Mouse (Mus musculus): ENCODE results near the gene Cfap54. TPM values are rescaled to one million over a fixed set of nuclear protein-coding genes. Genes with fewer than 3 reads are reported as not detected.

The Cfap54 gene
- total RNA-seq, 2 experiments from 2014 or later, result 17.3 to 18.9 TPM

- intact Hi-C loops (cut with DNase I), result no loop called here
Observed at GRCm38 (mm10) chr10:92837045-92837444, 244.4 kb downstream of the Cfap54 start.

GRCm38 (mm10) chr10:92821499-92821898 lies 259.9 kb downstream of the Cfap54 start:
- intact Hi-C loops (cut with DNase I), result no loop called here
- no peak for DNase-seq (ENCODE audit: low spot score in 2 of 2)

More at GRCm38 (mm10) chr10:92837045-92837444, 244.4 kb downstream of the Cfap54 start:
- DNase-seq (ENCODE audit: low spot score in 2 of 2), result no peak

GRCm38 (mm10) chr10:92818190-92818589 lies 263.2 kb downstream of the Cfap54 start:
- no peak for DNase-seq (ENCODE audit: low spot score in 2 of 2)
- intact Hi-C loops (cut with DNase I), result no loop called here

GRCm38 (mm10) chr10:92816903-92817302 lies 264.5 kb downstream of the Cfap54 start:
- DNase-seq (ENCODE audit: low spot score in 2 of 2), result no peak
- intact Hi-C loops (cut with DNase I), result no loop called here

GRCm38 (mm10) chr10:92810894-92811293 lies 270.5 kb downstream of the Cfap54 start:
- intact Hi-C loops (cut with DNase I), result no loop called here

GRCm38 (mm10) chr10:92791908-92792307 lies 289.5 kb downstream of the Cfap54 start:
- no peak for DNase-seq (ENCODE audit: low spot score in 2 of 2)
- intact Hi-C loops (cut with DNase I), result no loop called here

More at GRCm38 (mm10) chr10:92810894-92811293, 270.5 kb downstream of the Cfap54 start:
- DNase-seq (ENCODE audit: low spot score in 2 of 2), result no peak

- DNase-seq (ENCODE audit: low spot score in 2 of 2), result no peak
- intact Hi-C loops (cut with DNase I), result no loop called here
Observed at GRCm38 (mm10) chr10:92791531-92791900, 289.9 kb downstream of the Cfap54 start.

GRCm38 (mm10) chr10:92790893-92791530 lies 290.4 kb downstream of the Cfap54 start:
- intact Hi-C loops (cut with DNase I), result no loop called here
- no peak for DNase-seq (ENCODE audit: low spot score in 2 of 2)

GRCm38 (mm10) chr10:92790247-92790646 lies 291.2 kb downstream of the Cfap54 start:
- intact Hi-C loops (cut with DNase I), result no loop called here

GRCm38 (mm10) chr10:92788410-92789096 lies 292.9 kb downstream of the Cfap54 start:
- intact Hi-C loops (cut with DNase I), result no loop called here
- no peak for DNase-seq (ENCODE audit: low spot score in 2 of 2)

More at GRCm38 (mm10) chr10:92790247-92790646, 291.2 kb downstream of the Cfap54 start:
- no peak for DNase-seq (ENCODE audit: low spot score in 2 of 2)

- DNase-seq (ENCODE audit: low spot score in 2 of 2), result no peak
- intact Hi-C loops (cut with DNase I), result no loop called here
Observed at GRCm38 (mm10) chr10:92782691-92783090, 298.7 kb downstream of the Cfap54 start.

- intact Hi-C loops (cut with DNase I), result no loop called here
- no peak for DNase-seq (ENCODE audit: low spot score in 2 of 2)
Observed at GRCm38 (mm10) chr10:92754359-92754758, 327.1 kb downstream of the Cfap54 start.

- intact Hi-C loops (cut with DNase I), result no loop called here
- DNase-seq (ENCODE audit: low spot score in 2 of 2), result no peak
Observed at GRCm38 (mm10) chr10:92730339-92730738, 351.1 kb downstream of the Cfap54 start.

- no peak for DNase-seq (ENCODE audit: low spot score in 2 of 2)
- intact Hi-C loops (cut with DNase I), result no loop called here
Observed at GRCm38 (mm10) chr10:92728723-92729122, 352.7 kb downstream of the Cfap54 start.

Other genes starting within 250 kb of the Cfap54 start
- gene Cdk17, start 79.3 kb upstream of the Cfap54 start, total RNA-seq (2021), result 100 to 1,000 TPM; 217 to 221 TPM
- gene Elk3, start 229.5 kb upstream of the Cfap54 start, total RNA-seq (2021), result 10 to 100 TPM in 1 of 2 experiments, 1 to 10 TPM in 1; 9.6 to 12.4 TPM

Data from left cerebral cortex, postnatal 25 days (tissue).